Mouse (Mus musculus) hematopoietic multipotent progenitor cell, adult 10-12 weeks (in vitro differentiated cells): Measurements from ENCODE around the gene Slc25a34. TPM values are rescaled to one million over a fixed set of nuclear protein-coding genes. Genes with fewer than 3 reads are reported as not detected.

Experiments used
- polyA plus RNA-seq: library from polyadenylated mRNA; stranded (reverse); fragments of >175 nt; gene quantifications from 2 replicates; pipeline ENCODE4 v1.2.3, GENCODE M21; 2012; ENCODE audit warnings: low replicate concordance

Slc25a34 gene
- polyA plus RNA-seq = 0.04 and 0.06 TPM in 2 replicates

GRCm38 (mm10) chr4:141623666-141624065 lies at the start of gene Slc25a34:
Gene Slc25a34 (minus strand): TSS chr4:141623821.

GRCm38 (mm10) chr4:141664799-141665198 lies 41.2 kb upstream of the Slc25a34 start, which contains the start of gene Plekhm2:
Gene Plekhm2 (minus strand): TSS chr4:141664899.

GRCm38 (mm10) chr4:141618565-141619243 lies 4.9 kb downstream of the Slc25a34 start, which contains the start of gene Tmem82:
Gene Tmem82 (minus strand): TSS chr4:141618633.

GRCm38 (mm10) chr4:141605861-141606260 lies 17.8 kb downstream of the Slc25a34 start, which contains the start of gene Fblim1:
Gene Fblim1 (minus strand): TSS chr4:141606096.

Other genes starting within 250 kb of the Slc25a34 start
- not detected in 2 replicates for gene Clcnka, start 225.1 kb downstream of the Slc25a34 start, polyA plus RNA-seq
- not detected in 2 replicates for gene Clcnkb, start 207.8 kb downstream of the Slc25a34 start, polyA plus RNA-seq
- gene Hspb7, start 203.0 kb downstream of the Slc25a34 start, polyA plus RNA-seq = 0.07 TPM in 1 of 2 replicates, not detected in the other
- not detected in 2 replicates for gene Srarp, start 187.7 kb downstream of the Slc25a34 start, polyA plus RNA-seq
- gene Zbtb17, start 179.2 kb downstream of the Slc25a34 start, polyA plus RNA-seq = 36.6 and 45.4 TPM in 2 replicates
- gene Spen, start 85.2 kb downstream of the Slc25a34 start, polyA plus RNA-seq = 137 and 294 TPM in 2 replicates
- gene Fblim1, start 17.7 kb downstream of the Slc25a34 start, polyA plus RNA-seq = 0.08 TPM in 1 of 2 replicates, not detected in the other
- gene Tmem82, start 5.2 kb downstream of the Slc25a34 start, polyA plus RNA-seq = 0.58 and 0.66 TPM in 2 replicates
- gene Plekhm2, start 41.1 kb upstream of the Slc25a34 start, polyA plus RNA-seq = 28.7 and 51.0 TPM in 2 replicates
- 0.39 and 5.8 TPM in 2 replicates for gene Rsc1a1, start 61.8 kb upstream of the Slc25a34 start, polyA plus RNA-seq
- 8.2 and 14.6 TPM in 2 replicates for gene Ddi2, start 99.6 kb upstream of the Slc25a34 start, polyA plus RNA-seq
- not detected in 2 replicates for gene Agmat, start 122.9 kb upstream of the Slc25a34 start, polyA plus RNA-seq
- gene Dnajc16, start 167.1 kb upstream of the Slc25a34 start, polyA plus RNA-seq = 3.6 and 3.7 TPM in 2 replicates
- 34.8 and 50.7 TPM in 2 replicates for gene Casp9, start 169.8 kb upstream of the Slc25a34 start, polyA plus RNA-seq
- 1.2 and 1.9 TPM in 2 replicates for gene Cela2a, start 202.3 kb upstream of the Slc25a34 start, polyA plus RNA-seq
- 0.49 TPM in 1 of 2 replicates, not detected in the other for gene Ctrc, start 222.5 kb upstream of the Slc25a34 start, polyA plus RNA-seq